Mouse (Mus musculus): ENCODE measurements around the gene C2cd2l. TPM values are rescaled to one million over a fixed set of nuclear protein-coding genes. Genes with fewer than 3 reads are reported as not detected.
A peak's percentile ranks its signal among the peaks of the same experiment; 100 is the strongest.
"Not testable (repeated sequence)": the region's sequence is repeated elsewhere in the genome, so short reads cannot be mapped to it uniquely, and the experiment has no call there.

Gene C2cd2l
- polyA plus RNA-seq, 1 experiment from 2014 or later, result 10.1 TPM

GRCm38 (mm10) chr9:44341487-44341886 lies 21.4 kb upstream of the C2cd2l start:
- H3K4me2 ChIP-seq (replicated peaks; ENCODE audit: low read depth, low read length), result no peak overlapping the region
- H3K4me3 ChIP-seq (ENCODE audit: low read depth, low read length), result 0 out of 2 replicates have a peak overlapping the region, but pooled peaks have one; percentile 17
- peaks cover 8% of the 10 kb centered on the region; the same call in 1 of the 2 replicates for H3K4me1 ChIP-seq (replicated peaks; ENCODE audit: control insufficient read depth, insufficient read depth, low read length)
- WGBS, result 97% methylated on average over 5 of the region's 5 CpGs
- H3K9ac ChIP-seq (ENCODE audit: low read depth, low read length), result peak overlapping the region; percentile 34
- DNase-seq (ENCODE audit: low spot score) (no peak), ATAC-seq (ENCODE audit: low FRiP score) (no peak)
- H3K9me3 ChIP-seq (ENCODE audit: control insufficient read depth, low read length), result no peaks in the 10 kb centered on the region
- no peaks in the 10 kb centered on the region for H3K27me3 ChIP-seq (ENCODE audit: control insufficient read depth, insufficient read depth, low read length)
- H3K36me3 ChIP-seq (ENCODE audit: control insufficient read depth, insufficient read depth, low read length), result peaks cover under 1% of the 10 kb centered on the region; the same call in 1 of the 2 replicates
- H3K27ac ChIP-seq (ENCODE audit: low read depth, low read length), result no peak overlapping the region

GRCm38 (mm10) chr9:44338574-44338973 lies 18.5 kb upstream of the C2cd2l start:
- ATAC-seq (ENCODE audit: low FRiP score), result no peak
- no peaks in the 10 kb centered on the region for H3K9me3 ChIP-seq (ENCODE audit: control insufficient read depth, low read length)
- peaks cover under 1% of the 10 kb centered on the region; the same call in 1 of the 2 replicates for H3K36me3 ChIP-seq (ENCODE audit: control insufficient read depth, insufficient read depth, low read length)
- H3K4me1 ChIP-seq (replicated peaks; ENCODE audit: control insufficient read depth, insufficient read depth, low read length), result peaks cover 8% of the 10 kb centered on the region; the same call in 1 of the 2 replicates
- no peak overlapping the region for H3K9ac ChIP-seq (ENCODE audit: low read depth, low read length)
- no peak overlapping the region for H3K4me3 ChIP-seq (ENCODE audit: low read depth, low read length)
- H3K27ac ChIP-seq (ENCODE audit: low read depth, low read length), result no peak overlapping the region
- no peaks in the 10 kb centered on the region for H3K27me3 ChIP-seq (ENCODE audit: control insufficient read depth, insufficient read depth, low read length)
- no peak for DNase-seq (ENCODE audit: low spot score)
- no peak overlapping the region for H3K4me2 ChIP-seq (replicated peaks; ENCODE audit: low read depth, low read length)
- WGBS, result 89% methylated on average over 5 of the region's 5 CpGs

GRCm38 (mm10) chr9:44337436-44338169 lies 17.5 kb upstream of the C2cd2l start:
- Histone ChIP-seq H3K9ac (ENCODE audit: low read depth, low read length) (no peak overlapping the region), H3K9me3 (ENCODE audit: control insufficient read depth, low read length) (no peaks in the 10 kb centered on the region), H3K4me1 (replicated peaks; ENCODE audit: control insufficient read depth, insufficient read depth, low read length) (peaks cover 4% of the 10 kb centered on the region; the same call in 1 of the 2 replicates), H3K27me3 (ENCODE audit: control insufficient read depth, insufficient read depth, low read length) (no peaks in the 10 kb centered on the region), H3K27ac (ENCODE audit: low read depth, low read length) (no peak overlapping the region), H3K4me2 (replicated peaks; ENCODE audit: low read depth, low read length) (peak overlapping the region; percentile 11; the same call in 1 of the 2 replicates), H3K36me3 (ENCODE audit: control insufficient read depth, insufficient read depth, low read length) (peaks cover 8% of the 10 kb centered on the region), H3K4me3 (ENCODE audit: low read depth, low read length) (peak overlapping the region; percentile 4; the same call in 1 of the 2 replicates)
- ATAC-seq (ENCODE audit: low FRiP score), result no peak
- no peak for DNase-seq (ENCODE audit: low spot score)
- WGBS, result 65% methylated on average over 9 of the region's 9 CpGs

- 75% methylated on average over 3 of the region's 3 CpGs for WGBS
- Histone ChIP-seq H3K4me1 (replicated peaks; ENCODE audit: control insufficient read depth, insufficient read depth, low read length) (peaks cover 4% of the 10 kb centered on the region; the same call in 1 of the 2 replicates), H3K27ac (ENCODE audit: low read depth, low read length) (no peak overlapping the region)
Observed at GRCm38 (mm10) chr9:44336964-44337363, 16.9 kb upstream of the C2cd2l start.

GRCm38 (mm10) chr9:44336513-44336912 lies 16.4 kb upstream of the C2cd2l start:
- peaks cover 15% of the 10 kb centered on the region for H3K36me3 ChIP-seq (ENCODE audit: control insufficient read depth, insufficient read depth, low read length)
- H3K4me3 ChIP-seq (ENCODE audit: low read depth, low read length), result peak overlapping the region; percentile 89
- 35% methylated on average over 4 of the region's 4 CpGs for WGBS
- ATAC-seq (ENCODE audit: low FRiP score); DNase-seq (ENCODE audit: low spot score); H3K9me3 ChIP-seq (ENCODE audit: control insufficient read depth, low read length); H3K27me3 ChIP-seq (ENCODE audit: control insufficient read depth, insufficient read depth, low read length); H3K4me1 ChIP-seq (replicated peaks; ENCODE audit: control insufficient read depth, insufficient read depth, low read length); H3K27ac ChIP-seq (ENCODE audit: low read depth, low read length): not testable (repeated sequence)
- peak overlapping the region; percentile 52 for H3K9ac ChIP-seq (ENCODE audit: low read depth, low read length)
- peak overlapping the region; percentile 78 for H3K4me2 ChIP-seq (replicated peaks; ENCODE audit: low read depth, low read length)

More at GRCm38 (mm10) chr9:44336964-44337363, 16.9 kb upstream of the C2cd2l start:
- Histone ChIP-seq H3K4me2 (replicated peaks; ENCODE audit: low read depth, low read length) (peak overlapping the region; percentile 78), H3K27me3 (ENCODE audit: control insufficient read depth, insufficient read depth, low read length) (no peaks in the 10 kb centered on the region), H3K9ac (ENCODE audit: low read depth, low read length) (peak overlapping the region; percentile 52), H3K36me3 (ENCODE audit: control insufficient read depth, insufficient read depth, low read length) (peaks cover 11% of the 10 kb centered on the region), H3K4me3 (ENCODE audit: low read depth, low read length) (peak overlapping the region; percentile 89), H3K9me3 (ENCODE audit: control insufficient read depth, low read length) (no peaks in the 10 kb centered on the region)
- ATAC-seq (ENCODE audit: low FRiP score), result no peak
- DNase-seq (ENCODE audit: low spot score), result no peak

- H3K4me2 ChIP-seq (replicated peaks; ENCODE audit: low read depth, low read length), result peak overlapping the region; percentile 78
- H3K27me3 ChIP-seq (ENCODE audit: control insufficient read depth, insufficient read depth, low read length), result no peaks in the 10 kb centered on the region
- H3K9me3 ChIP-seq (ENCODE audit: control insufficient read depth, low read length), result no peaks in the 10 kb centered on the region
- WGBS, result 2% methylated on average over 5 of the region's 5 CpGs
- 0 out of 2 replicates have a peak overlapping the region, but pooled peaks have one; percentile 95 for H3K27ac ChIP-seq (ENCODE audit: low read depth, low read length)
- H3K4me3 ChIP-seq (ENCODE audit: low read depth, low read length), result peak overlapping the region; percentile 89
- DNase-seq (ENCODE audit: low spot score) (no peak), ATAC-seq (ENCODE audit: low FRiP score) (no peak)
- H3K36me3 ChIP-seq (ENCODE audit: control insufficient read depth, insufficient read depth, low read length), result peaks cover 15% of the 10 kb centered on the region
- H3K4me1 ChIP-seq (replicated peaks; ENCODE audit: control insufficient read depth, insufficient read depth, low read length), result peaks cover 4% of the 10 kb centered on the region; the same call in 1 of the 2 replicates
- H3K9ac ChIP-seq (ENCODE audit: low read depth, low read length), result peak overlapping the region; percentile 99
Observed at GRCm38 (mm10) chr9:44336093-44336406, 16.0 kb upstream of the C2cd2l start.

- Histone ChIP-seq H3K9me3 (ENCODE audit: control insufficient read depth, low read length) (no peaks in the 10 kb centered on the region), H3K4me3 (ENCODE audit: low read depth, low read length) (peak overlapping the region; percentile 89), H3K27ac (ENCODE audit: low read depth, low read length) (peak overlapping the region; percentile 95), H3K4me2 (replicated peaks; ENCODE audit: low read depth, low read length) (peak overlapping the region; percentile 78), H3K36me3 (ENCODE audit: control insufficient read depth, insufficient read depth, low read length) (peaks cover 15% of the 10 kb centered on the region), H3K27me3 (ENCODE audit: control insufficient read depth, insufficient read depth, low read length) (no peaks in the 10 kb centered on the region), H3K4me1 (replicated peaks; ENCODE audit: control insufficient read depth, insufficient read depth, low read length) (peaks cover 4% of the 10 kb centered on the region; the same call in 1 of the 2 replicates), H3K9ac (ENCODE audit: low read depth, low read length) (peak overlapping the region; percentile 99)
- ATAC-seq (ENCODE audit: low FRiP score) (no peak), DNase-seq (ENCODE audit: low spot score) (peak; percentile 70)
- WGBS, result under 1% methylated on average over 48 of the region's 50 CpGs
Observed at GRCm38 (mm10) chr9:44335331-44336092, 15.4 kb upstream of the C2cd2l start.

- Histone ChIP-seq H3K27ac (ENCODE audit: low read depth, low read length) (peak within 1 kb of the TSS; percentile 95), H3K9ac (ENCODE audit: low read depth, low read length) (peak within 1 kb of the TSS; percentile 99), H3K4me1 (replicated peaks; ENCODE audit: control insufficient read depth, insufficient read depth, low read length) (peaks cover 4% of the 10 kb centered on the region; the same call in 1 of the 2 replicates), H3K9me3 (ENCODE audit: control insufficient read depth, low read length) (no peaks in the 10 kb centered on the region), H3K36me3 (ENCODE audit: control insufficient read depth, insufficient read depth, low read length) (peaks cover 15% of the 10 kb centered on the region), H3K4me2 (replicated peaks; ENCODE audit: low read depth, low read length) (peak within 1 kb of the TSS; percentile 78), H3K27me3 (ENCODE audit: control insufficient read depth, insufficient read depth, low read length) (no peaks in the 10 kb centered on the region), H3K4me3 (ENCODE audit: low read depth, low read length) (peak within 1 kb of the TSS; percentile 89)
- under 1% methylated on average over 91 of the region's 91 CpGs for WGBS
- ATAC-seq (ENCODE audit: low FRiP score) (peak; percentile 97), DNase-seq (ENCODE audit: low spot score) (peak; percentile 97)
Observed at GRCm38 (mm10) chr9:44334396-44335330, 14.6 kb upstream of the C2cd2l start, which contains the start of gene H2afx. TSS of gene H2afx (plus strand) at chr9:44334694.
